Mouse (Mus musculus) kidney, embryonic 14.5 days (tissue): ENCODE measurements around the gene Olfr329-ps. TPM values are rescaled to one million over a fixed set of nuclear protein-coding genes. Genes with fewer than 3 reads are reported as not detected.
"Not testable (repeated sequence)": the region's sequence is repeated elsewhere in the genome, so short reads cannot be mapped to it uniquely, and the experiment has no call there.

Source experiments
- ATAC-seq: fragments of 200-750 bp; cut with Nextera tagmentation; 2 replicates; pipeline ENCODE4 v1.8.0; 2017; ENCODE audit warnings: moderate number of reproducible peaks, mild to moderate bottlenecking, moderate TSS enrichment, moderate library complexity; ENCODE audit not compliant: low FRiP score, low TSS enrichment
- H3K27ac ChIP-seq: fragments of 300-500 bp; sonication (generic); 2 replicates; pipeline ENCODE4 v1.5.1; 2014; ENCODE audit warnings: low read depth, mild to moderate bottlenecking, low read length, moderate library complexity, mixed read lengths
- H3K27me3 ChIP-seq: fragments of 300-500 bp; sonication (generic); 2 replicates; pipeline ENCODE4 v1.6.1; 2014; ENCODE audit warnings: mild to moderate bottlenecking, low read length; ENCODE audit not compliant: control insufficient read depth, insufficient read depth
- H3K36me3 ChIP-seq: fragments of 300-500 bp; sonication (generic); 2 replicates; pipeline ENCODE4 v1.6.1; 2014; ENCODE audit warnings: low read length, mixed read lengths; ENCODE audit not compliant: control insufficient read depth, insufficient read depth
- H3K4me1 ChIP-seq: fragments of 300-500 bp; sonication (generic); 2 replicates; pipeline ENCODE4 v1.6.1; 2014; ENCODE audit warnings: low read length, mixed read lengths; ENCODE audit not compliant: control insufficient read depth, insufficient read depth
- H3K4me2 ChIP-seq: fragments of 300-500 bp; sonication (generic); replicated peaks from 2 replicates; pipeline ENCODE4 v1.6.1; 2014; ENCODE audit warnings: low read depth, mild to moderate bottlenecking, low read length
- H3K4me3 ChIP-seq: fragments of 300-500 bp; sonication (generic); 2 replicates; pipeline ENCODE4 v1.5.1; 2014; ENCODE audit warnings: mild to moderate bottlenecking, low read length
- H3K9ac ChIP-seq: fragments of 300-500 bp; sonication (generic); 2 replicates; pipeline ENCODE4 v1.6.1; 2014; ENCODE audit warnings: low read depth, mild to moderate bottlenecking, low read length, moderate library complexity
- H3K9me3 ChIP-seq: fragments of 300-500 bp; sonication (generic); 2 replicates; pipeline ENCODE4 v1.6.1; 2016; ENCODE audit warnings: low read length; ENCODE audit not compliant: control insufficient read depth
- whole genome bisulfite sequencing: fragments of 180-500 bp; shearing (Covaris S2); extraction: QIAGEN DNeasy Blood & Tissue Kit; methylation state at CpG from one replicate; pipeline ENCODE4 v1.1.7; 2014; 5-methylcytosine and 5-hydroxymethylcytosine counted together
- polyA plus RNA-seq: library from polyadenylated mRNA; unstranded; fragments of >200 nt; fragmentation: Nextera tagmentation; extraction: Ambion mirVana; gene quantifications from 2 replicates; pipeline ENCODE4 v1.2.1, GENCODE M21; 2014

The Olfr329-ps gene
- not detected in 2 replicates for polyA plus RNA-seq

- no peak within 1 kb of the TSS for H3K4me3 ChIP-seq
- H3K9me3 ChIP-seq = no peaks in the 10 kb centered on the region
- H3K27me3 ChIP-seq = no peaks in the 10 kb centered on the region
- no peaks in the 10 kb centered on the region for H3K36me3 ChIP-seq
- no peak within 1 kb of the TSS for H3K9ac ChIP-seq
- 82% methylated on average over 5 of the region's 5 CpGs for WGBS
- no peak within 1 kb of the TSS for H3K4me2 ChIP-seq
- H3K4me1 ChIP-seq = no peaks in the 10 kb centered on the region
- no peak for ATAC-seq
- H3K27ac ChIP-seq = no peak within 1 kb of the TSS
Observed at GRCm38 (mm10) chr11:58546322-58546721, at the start of gene Olfr329-ps. Olfr329-ps (minus strand) TSS chr11:58546422.

GRCm38 (mm10) chr11:58594814-58595213, 48.6 kb upstream of the Olfr329-ps start, which contains the start of gene Olfr324:
Olfr324 (plus strand) TSS chr11:58595114.
- H3K27ac ChIP-seq = no peak within 1 kb of the TSS
- 85% methylated on average over 6 of the region's 6 CpGs for WGBS
- no peak for ATAC-seq
- no peak within 1 kb of the TSS for H3K4me2 ChIP-seq
- H3K27me3 ChIP-seq = no peaks in the 10 kb centered on the region
- no peaks in the 10 kb centered on the region for H3K36me3 ChIP-seq
- H3K4me1 ChIP-seq = no peaks in the 10 kb centered on the region
- no peak within 1 kb of the TSS for H3K4me3 ChIP-seq
- no peak within 1 kb of the TSS for H3K9ac ChIP-seq
- no peaks in the 10 kb centered on the region for H3K9me3 ChIP-seq

GRCm38 (mm10) chr11:58588620-58589250, 42.5 kb upstream of the Olfr329-ps start:
- 68% methylated on average over 3 of the region's 3 CpGs for WGBS
- H3K4me2 ChIP-seq = no peak overlapping the region
- H3K9ac ChIP-seq = no peak overlapping the region
- H3K4me3 ChIP-seq = no peak overlapping the region
- no peak overlapping the region for H3K27ac ChIP-seq
- no peaks in the 10 kb centered on the region for H3K4me1 ChIP-seq
- H3K36me3 ChIP-seq = no peaks in the 10 kb centered on the region
- ATAC-seq = no peak
- H3K27me3 ChIP-seq = no peaks in the 10 kb centered on the region
- no peaks in the 10 kb centered on the region for H3K9me3 ChIP-seq

- Histone ChIP-seq H3K27me3 (no peaks in the 10 kb centered on the region), H3K4me3 (no peak overlapping the region), H3K9ac (no peak overlapping the region), H3K4me2 (no peak overlapping the region), H3K36me3 (no peaks in the 10 kb centered on the region), H3K4me1 (no peaks in the 10 kb centered on the region), H3K9me3 (no peaks in the 10 kb centered on the region), H3K27ac (no peak overlapping the region)
- no peak for ATAC-seq
- 72% methylated on average over 7 of the region's 7 CpGs for WGBS
Observed at GRCm38 (mm10) chr11:58587898-58588348, 41.7 kb upstream of the Olfr329-ps start.

GRCm38 (mm10) chr11:58578636-58579035, 32.4 kb upstream of the Olfr329-ps start:
- no peak overlapping the region for H3K27ac ChIP-seq
- H3K27me3 ChIP-seq = no peaks in the 10 kb centered on the region
- no peaks in the 10 kb centered on the region for H3K9me3 ChIP-seq
- H3K4me1 ChIP-seq = no peaks in the 10 kb centered on the region
- no peak overlapping the region for H3K4me3 ChIP-seq
- no peaks in the 10 kb centered on the region for H3K36me3 ChIP-seq
- no peak overlapping the region for H3K9ac ChIP-seq
- WGBS = 78% methylated on average over 8 of the region's 8 CpGs
- H3K4me2 ChIP-seq = no peak overlapping the region
- ATAC-seq = no peak

DNA sequence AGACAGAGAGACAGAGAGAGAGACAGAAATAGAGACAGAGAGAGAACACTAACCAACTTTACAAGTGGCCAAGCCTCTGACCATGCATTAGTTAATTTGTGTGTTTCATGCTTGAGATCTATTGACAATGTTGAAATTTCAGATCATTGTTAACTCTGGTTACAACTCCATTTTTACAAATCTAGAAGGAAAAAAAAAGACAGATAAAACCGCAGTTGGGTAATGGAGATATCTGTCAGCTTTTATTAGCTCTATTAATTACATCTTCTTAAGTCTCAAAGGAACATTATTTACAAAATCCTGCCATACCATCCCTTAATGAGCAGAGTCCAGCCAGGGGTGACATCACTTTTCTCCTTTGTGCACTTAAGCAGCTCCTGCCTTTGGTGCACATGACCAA, 31.2 kb upstream of the Olfr329-ps start, which contains the start of gene Olfr325:
Gene Olfr325 (plus strand): TSS at position 301 of the 400 bp plus-strand sequence.
- Histone ChIP-seq H3K4me2 (no peak within 1 kb of the TSS), H3K9ac (no peak within 1 kb of the TSS), H3K4me3 (no peak within 1 kb of the TSS), H3K27ac (no peak within 1 kb of the TSS), H3K9me3 (no peaks in the 10 kb centered on the region), H3K4me1 (no peaks in the 10 kb centered on the region), H3K27me3 (no peaks in the 10 kb centered on the region), H3K36me3 (no peaks in the 10 kb centered on the region)
- 64% methylated on average over 1 of the region's 1 CpGs for WGBS
- no peak for ATAC-seq

GRCm38 (mm10) chr11:58570405-58570804, 24.2 kb upstream of the Olfr329-ps start, which contains the start of gene Olfr224:
Olfr224 (minus strand) TSS chr11:58570553.
- no peak for ATAC-seq
- H3K27me3 ChIP-seq = no peaks in the 10 kb centered on the region
- H3K9me3 ChIP-seq = no peaks in the 10 kb centered on the region
- no peaks in the 10 kb centered on the region for H3K36me3 ChIP-seq
- H3K4me1 ChIP-seq = no peaks in the 10 kb centered on the region
- no peak within 1 kb of the TSS for H3K27ac ChIP-seq
- no peak within 1 kb of the TSS for H3K4me3 ChIP-seq
- H3K9ac ChIP-seq = no peak within 1 kb of the TSS
- 81% methylated on average over 5 of the region's 5 CpGs for WGBS
- H3K4me2 ChIP-seq = no peak within 1 kb of the TSS

DNA sequence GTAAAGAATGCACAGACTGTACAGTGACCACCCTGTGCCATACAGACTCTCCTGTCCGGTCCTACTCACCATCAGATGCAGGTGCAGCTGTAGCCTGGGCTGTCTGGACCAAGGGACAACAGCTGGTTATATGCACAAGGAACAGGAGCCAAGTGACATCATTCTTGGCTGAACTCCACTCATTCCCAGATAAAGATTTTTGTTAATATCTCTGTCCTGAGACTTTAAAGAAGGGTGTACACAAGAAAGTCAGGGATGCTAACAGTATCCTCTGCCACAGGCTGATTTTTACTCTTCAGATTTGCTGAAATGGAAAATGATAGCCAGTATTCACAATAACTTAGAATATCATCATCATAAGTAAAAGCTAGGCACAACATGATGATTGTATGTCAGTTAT, 9.3 kb upstream of the Olfr329-ps start, which contains the start of gene Olfr328:
Gene Olfr328 (minus strand): TSS at position 101 of the 400 bp plus-strand sequence.
- Histone ChIP-seq H3K36me3 (no peaks in the 10 kb centered on the region), H3K27ac (no peak within 1 kb of the TSS), H3K4me3 (no peak within 1 kb of the TSS), H3K9ac (no peak within 1 kb of the TSS), H3K4me1 (no peaks in the 10 kb centered on the region), H3K9me3 (no peaks in the 10 kb centered on the region), H3K4me2 (no peak within 1 kb of the TSS), H3K27me3 (no peaks in the 10 kb centered on the region; the same call in 1 of the 2 replicates)
- no peak for ATAC-seq
- 95% methylated on average over 1 of the region's 1 CpGs for WGBS

DNA sequence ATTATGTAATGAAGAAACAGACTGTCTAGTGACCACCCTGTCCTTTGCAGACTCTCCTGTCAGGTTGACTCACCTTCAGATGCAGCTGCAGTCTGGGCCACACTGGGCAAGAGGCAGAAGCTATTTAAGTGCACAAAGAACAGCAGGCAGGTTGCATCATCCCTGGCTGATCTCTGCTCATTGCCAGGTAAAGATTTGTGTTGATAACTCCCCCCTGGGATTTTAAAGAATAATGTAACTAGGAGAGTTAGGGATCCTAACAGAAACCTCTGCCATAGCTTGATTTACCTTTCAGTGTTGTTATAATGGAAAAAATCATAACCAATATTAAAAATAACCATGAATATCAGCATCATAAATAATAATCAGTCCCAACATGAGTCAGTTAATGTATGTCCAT, 11.5 kb downstream of the Olfr329-ps start, which contains the start of gene Olfr330:
Gene Olfr330 (minus strand): TSS at position 101 of the 400 bp plus-strand sequence.
- H3K27me3 ChIP-seq, H3K4me2 ChIP-seq, H3K9me3 ChIP-seq, H3K9ac ChIP-seq, H3K27ac ChIP-seq, H3K36me3 ChIP-seq, H3K4me1 ChIP-seq, H3K4me3 ChIP-seq, ATAC-seq: not testable (repeated sequence)
